ENCODE assay signal across 27 mouse cellular contexts in the genomic region with DNA sequence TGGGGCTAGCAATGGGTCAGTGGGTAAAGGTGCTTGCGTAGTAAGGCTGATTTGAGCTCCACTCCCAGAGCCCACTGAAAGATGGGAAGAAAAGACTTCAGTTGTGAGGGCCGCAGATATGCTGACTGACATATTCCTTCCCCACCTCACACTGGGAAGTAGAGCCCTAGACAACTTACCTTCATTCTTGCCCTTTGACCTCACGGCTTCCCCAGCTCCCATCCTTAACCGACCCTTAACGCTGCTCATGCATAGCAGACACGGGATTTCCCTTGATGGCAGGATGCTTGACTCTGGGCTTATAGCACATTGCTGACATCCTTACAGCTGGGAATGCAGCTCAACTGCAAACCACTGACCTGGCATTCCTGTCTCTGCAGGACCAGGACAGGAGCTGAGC. TPM values are rescaled to one million over a fixed set of nuclear protein-coding genes. Genes with fewer than 3 reads are reported as not detected.
DNase-seq lines count a peak whose midpoint lies in the region; ATAC-seq and TF ChIP-seq lines count a peak whose summit lies in the region.
"Had no signal": no experiment of that assay in that cellular context is flagged by ENCODE, and none has a peak within 500 bp of the region (broad histone marks: within the 10 kb centered on the region; RNA-seq: fewer than 3 reads in every experiment).

No protein-coding gene starts in this region.

- no peak overlapping the region for H3K4me2 ChIP-seq in hindbrain, embryonic 11.5 days (replicated peaks; ENCODE audit: low read depth, low read length)
- H3K4me2 ChIP-seq in hindbrain, embryonic 13.5 days = no peak overlapping the region
- no peak overlapping the region for H3K4me2 ChIP-seq in liver, embryonic 12.5 days
- no peak overlapping the region for H3K4me2 ChIP-seq in midbrain, embryonic 13.5 days (replicated peaks)
- H3K4me2 ChIP-seq in midbrain, embryonic 14.5 days (ENCODE audit: low read length) = no peak overlapping the region
- H3K4me2 ChIP-seq: heart, embryonic 11.5 days; liver, embryonic 13.5 days; midbrain, embryonic 15.5 days; neural tube, embryonic 13.5 days had no signal

- H3K36me3 ChIP-seq in hindbrain, embryonic 11.5 days (ENCODE audit: control insufficient read depth, insufficient read depth, low read length) = peaks cover 18% of the 10 kb centered on the region
- peaks cover 78% of the 10 kb centered on the region for H3K36me3 ChIP-seq in hindbrain, embryonic 13.5 days
- H3K36me3 ChIP-seq in liver, embryonic 12.5 days = peaks cover 79% of the 10 kb centered on the region
- peaks cover 69% of the 10 kb centered on the region for H3K36me3 ChIP-seq in midbrain, embryonic 13.5 days
- peaks cover 73% of the 10 kb centered on the region for H3K36me3 ChIP-seq in midbrain, embryonic 14.5 days (ENCODE audit: control insufficient read depth, insufficient read depth, low read length)
- peaks cover 44% of the 10 kb centered on the region for H3K36me3 ChIP-seq in thymus, adult 2 months (ENCODE audit: control insufficient read depth, insufficient read depth, low read length)

- no peaks in the 10 kb centered on the region for H3K27me3 ChIP-seq in hindbrain, embryonic 11.5 days (ENCODE audit: control insufficient read depth, insufficient read depth, low read length)
- no peaks in the 10 kb centered on the region for H3K27me3 ChIP-seq in hindbrain, embryonic 13.5 days
- no peaks in the 10 kb centered on the region for H3K27me3 ChIP-seq in liver, embryonic 12.5 days (replicated peaks)
- no peaks in the 10 kb centered on the region for H3K27me3 ChIP-seq in midbrain, embryonic 13.5 days
- H3K27me3 ChIP-seq in midbrain, embryonic 14.5 days (ENCODE audit: control insufficient read depth, insufficient read depth, low read length) = no peaks in the 10 kb centered on the region
- H3K27me3 ChIP-seq in thymus, adult 2 months (ENCODE audit: control insufficient read depth, insufficient read depth, low read length) = no peaks in the 10 kb centered on the region
- H3K27me3 ChIP-seq: liver, embryonic 13.5 days; midbrain, embryonic 15.5 days; neural tube, embryonic 13.5 days had no signal

- no peak overlapping the region for H3K4me3 ChIP-seq in hindbrain, embryonic 11.5 days (ENCODE audit: low read depth, low read length)
- no peak overlapping the region for H3K4me3 ChIP-seq in hindbrain, embryonic 13.5 days
- no peak overlapping the region for H3K4me3 ChIP-seq in liver, embryonic 12.5 days
- H3K4me3 ChIP-seq in midbrain, embryonic 13.5 days (replicated peaks) = no peak overlapping the region
- no peak overlapping the region for H3K4me3 ChIP-seq in midbrain, embryonic 14.5 days (replicated peaks; ENCODE audit: low read depth, low read length)
- H3K4me3 ChIP-seq in thymus, adult 2 months (ENCODE audit: control insufficient read depth, insufficient read depth, low read length) = no peak overlapping the region
- H3K4me3 ChIP-seq: gastrocnemius, adult 2 months; liver, embryonic 13.5 days; midbrain, embryonic 15.5 days; neural tube, embryonic 13.5 days had no signal

- 0 out of 2 replicates have a peak overlapping the region, but pooled peaks have one; percentile 17 for H3K27ac ChIP-seq in hindbrain, embryonic 11.5 days (ENCODE audit: low read depth, low read length)
- H3K27ac ChIP-seq in hindbrain, embryonic 13.5 days = no peak overlapping the region
- peak overlapping the region; percentile 12; the same call in 1 of the 2 replicates for H3K27ac ChIP-seq in liver, embryonic 12.5 days
- H3K27ac ChIP-seq in midbrain, embryonic 13.5 days = no peak overlapping the region
- no peak overlapping the region for H3K27ac ChIP-seq in midbrain, embryonic 14.5 days (replicated peaks; ENCODE audit: low read depth, low read length)
- no peak overlapping the region for H3K27ac ChIP-seq in thymus, adult 2 months (ENCODE audit: control insufficient read depth, insufficient read depth, low read length)
- H3K27ac ChIP-seq: gastrocnemius, adult 2 months; midbrain, embryonic 15.5 days; neural tube, embryonic 13.5 days had no signal

- 0 out of 2 replicates have a peak, but pooled peaks cover 6% of the 10 kb centered on the region for H3K4me1 ChIP-seq in hindbrain, embryonic 11.5 days (replicated peaks; ENCODE audit: control insufficient read depth, insufficient read depth, low read length)
- peaks cover 21% of the 10 kb centered on the region for H3K4me1 ChIP-seq in hindbrain, embryonic 13.5 days (replicated peaks)
- peaks cover 57% of the 10 kb centered on the region for H3K4me1 ChIP-seq in liver, embryonic 12.5 days
- peaks cover 32% of the 10 kb centered on the region for H3K4me1 ChIP-seq in midbrain, embryonic 13.5 days (replicated peaks)
- peaks cover 8% of the 10 kb centered on the region for H3K4me1 ChIP-seq in midbrain, embryonic 14.5 days (ENCODE audit: control insufficient read depth, insufficient read depth, low read length)
- H3K4me1 ChIP-seq in thymus, adult 2 months (replicated peaks; ENCODE audit: control insufficient read depth, insufficient read depth, low read length) = peaks cover 29% of the 10 kb centered on the region

- no peak for TF ChIP-seq POLR2A in thymus, adult 2 months (IDR thresholded peaks at IDR 0.05; ENCODE audit: control insufficient read depth, extremely low read depth, insufficient read depth, low read length, poor library complexity)

- WGBS in hindbrain, embryonic 11.5 days = 71% methylated on average over 6 of the region's 6 CpGs
- WGBS in hindbrain, embryonic 13.5 days = 84% methylated on average over 6 of the region's 6 CpGs
- WGBS in liver, embryonic 12.5 days (ENCODE audit: insufficient replicate concordance) = 78% methylated on average over 6 of the region's 6 CpGs
- WGBS in midbrain, embryonic 13.5 days = 74% methylated on average over 6 of the region's 6 CpGs
- WGBS in midbrain, embryonic 14.5 days = 72% methylated on average over 6 of the region's 6 CpGs
- WGBS in thymus, adult 2 months = 95% methylated on average over 6 of the region's 6 CpGs

- no peak for TF ChIP-seq CTCF in thymus, adult 2 months (IDR thresholded peaks at IDR 0.05; ENCODE audit: borderline replicate concordance, control insufficient read depth, extremely low read depth, insufficient read depth, low read length, poor library complexity)

- no peaks in the 10 kb centered on the region for H3K9me3 ChIP-seq in hindbrain, embryonic 11.5 days (ENCODE audit: control insufficient read depth, low read length)
- no peaks in the 10 kb centered on the region for H3K9me3 ChIP-seq in hindbrain, embryonic 13.5 days
- no peaks in the 10 kb centered on the region for H3K9me3 ChIP-seq in liver, embryonic 12.5 days (replicated peaks)
- H3K9me3 ChIP-seq in midbrain, embryonic 13.5 days = no peaks in the 10 kb centered on the region
- no peaks in the 10 kb centered on the region for H3K9me3 ChIP-seq in midbrain, embryonic 14.5 days (ENCODE audit: control insufficient read depth, low read length)
- H3K9me3 ChIP-seq: liver, embryonic 13.5 days; midbrain, embryonic 15.5 days; neural tube, embryonic 13.5 days had no signal

- ATAC-seq in hindbrain, embryonic 11.5 days (ENCODE audit: low FRiP score) = no peak
- ATAC-seq in hindbrain, embryonic 13.5 days (ENCODE audit: low FRiP score) = no peak
- no peak for ATAC-seq in liver, embryonic 12.5 days
- no peak for ATAC-seq in midbrain, embryonic 13.5 days
- ATAC-seq in midbrain, embryonic 14.5 days (ENCODE audit: low FRiP score, low TSS enrichment) = no peak
- ATAC-seq: activated CD4-positive, CD25-positive, alpha-beta regulatory T cell, adult 4 months; CD4-positive, CD25-positive, alpha-beta regulatory T cell, adult 4 months; forebrain, embryonic 16.5 days; midbrain, embryonic 15.5 days had no signal

- no peak overlapping the region for H3K9ac ChIP-seq in hindbrain, embryonic 11.5 days (ENCODE audit: low read depth, low read length)
- no peak overlapping the region for H3K9ac ChIP-seq in hindbrain, embryonic 13.5 days
- 0 out of 2 replicates have a peak overlapping the region, but pooled peaks have one; percentile 12 for H3K9ac ChIP-seq in liver, embryonic 12.5 days
- H3K9ac ChIP-seq in midbrain, embryonic 13.5 days (replicated peaks) = 0 out of 2 replicates have a peak overlapping the region, but pooled peaks have one; percentile 4
- H3K9ac ChIP-seq in midbrain, embryonic 14.5 days (replicated peaks; ENCODE audit: low read length) = no peak overlapping the region
- H3K9ac ChIP-seq: liver, embryonic 13.5 days; midbrain, embryonic 15.5 days; neural tube, embryonic 13.5 days had no signal

- no peak for DNase-seq in hindbrain, embryonic 11.5 days (ENCODE audit: low spot score)
- no peak for DNase-seq in liver
- DNase-seq in midbrain, embryonic 14.5 days = no peak
- peak; percentile 47 for DNase-seq in yolk sac, embryonic 10.5 days (ENCODE audit: low spot score)
- DNase-seq in thymus, adult 2 months = no peak
- DNase-seq: adrenal gland, adult 8-10 months; cerebellum, adult 2 months; cerebellum, postnatal 14 days; gastrocnemius, adult 2 months; gastrocnemius, postnatal 36 days; heart, adult 18-20 months; heart, postnatal 10 days; kidney, adult 11 months; layer of hippocampus, postnatal 36 days; liver, embryonic 13.5 days; lung, adult 2 months; lung, postnatal 10 days; thymus, postnatal 4 days had no signal

RNA-seq across cellular contexts. Expression of a gene that starts 6.3 kb away (rescaled TPM):
- polyA plus RNA-seq in hindbrain, embryonic 11.5 days (2014; fragmentation: Nextera tagmentation; extraction: Ambion mirVana) = 350 and 354 TPM in 2 replicates
- 329 and 334 TPM in 2 replicates for polyA plus RNA-seq in hindbrain, embryonic 13.5 days (2015; fragmentation: Nextera tagmentation; extraction: Ambion mirVana)
- 350 and 362 TPM in 2 replicates for polyA plus RNA-seq in liver, embryonic 12.5 days (2016; fragmentation: Nextera tagmentation; extraction: Ambion mirVana)
- 333 and 348 TPM in 2 replicates for polyA plus RNA-seq in midbrain, embryonic 13.5 days (2015; fragmentation: Nextera tagmentation; extraction: Ambion mirVana)
- 312 and 346 TPM in 2 replicates for polyA plus RNA-seq in midbrain, embryonic 14.5 days (2014; fragmentation: Nextera tagmentation; extraction: Ambion mirVana)
- 418 and 466 TPM in 2 replicates for polyA plus RNA-seq in thymus, adult 2 months (2012; rRNA removed)

RNA-seq across cellular contexts. Expression of a gene that starts 25.3 kb away (rescaled TPM):
- 38.2 and 42.8 TPM in 2 replicates for polyA plus RNA-seq in hindbrain, embryonic 11.5 days (2014; fragmentation: Nextera tagmentation; extraction: Ambion mirVana)
- 27.7 and 28.6 TPM in 2 replicates for polyA plus RNA-seq in hindbrain, embryonic 13.5 days (2015; fragmentation: Nextera tagmentation; extraction: Ambion mirVana)
- 38.2 and 39.4 TPM in 2 replicates for polyA plus RNA-seq in liver, embryonic 12.5 days (2016; fragmentation: Nextera tagmentation; extraction: Ambion mirVana)
- polyA plus RNA-seq in midbrain, embryonic 13.5 days (2015; fragmentation: Nextera tagmentation; extraction: Ambion mirVana) = 27.8 and 30.1 TPM in 2 replicates
- 25.0 and 33.8 TPM in 2 replicates for polyA plus RNA-seq in midbrain, embryonic 14.5 days (2014; fragmentation: Nextera tagmentation; extraction: Ambion mirVana)
- 18.6 and 20.4 TPM in 2 replicates for polyA plus RNA-seq in thymus, adult 2 months (2012; rRNA removed)

RNA-seq across cellular contexts. Expression of a gene that starts 59.8 kb away (rescaled TPM):
- polyA plus RNA-seq in hindbrain, embryonic 11.5 days (2014; fragmentation: Nextera tagmentation; extraction: Ambion mirVana) = 60.6 and 62.5 TPM in 2 replicates
- polyA plus RNA-seq in hindbrain, embryonic 13.5 days (2015; fragmentation: Nextera tagmentation; extraction: Ambion mirVana) = 54.3 and 58.3 TPM in 2 replicates
- 115 and 121 TPM in 2 replicates for polyA plus RNA-seq in liver, embryonic 12.5 days (2016; fragmentation: Nextera tagmentation; extraction: Ambion mirVana)
- 55.0 and 57.3 TPM in 2 replicates for polyA plus RNA-seq in midbrain, embryonic 13.5 days (2015; fragmentation: Nextera tagmentation; extraction: Ambion mirVana)
- 62.6 and 70.0 TPM in 2 replicates for polyA plus RNA-seq in midbrain, embryonic 14.5 days (2014; fragmentation: Nextera tagmentation; extraction: Ambion mirVana)
- 140 and 171 TPM in 2 replicates for polyA plus RNA-seq in thymus, adult 2 months (2012; rRNA removed)

Comparison
In these comparisons a context has a peak if more than half of its experiments do, and no peak if none do; other contexts are left out.
1. H3K27ac ChIP-seq: peak in hindbrain, embryonic 11.5 days (single experiment) and liver, embryonic 12.5 days (single experiment); none in hindbrain, embryonic 13.5 days (single experiment), midbrain, embryonic 13.5 days (single experiment), midbrain, embryonic 14.5 days (single experiment) and thymus, adult 2 months (single experiment).
2. H3K9ac ChIP-seq: peak in liver, embryonic 12.5 days (single experiment) and midbrain, embryonic 13.5 days (single experiment); none in hindbrain, embryonic 11.5 days (single experiment), hindbrain, embryonic 13.5 days (single experiment) and midbrain, embryonic 14.5 days (single experiment).